Mouse (Mus musculus): ENCODE results near the gene Cdkal1. TPM values are rescaled to one million over a fixed set of nuclear protein-coding genes. Genes with fewer than 3 reads are reported as not detected.

Gene Cdkal1
- polyA plus RNA-seq, 1 experiment, result 0.55 TPM

DNA sequence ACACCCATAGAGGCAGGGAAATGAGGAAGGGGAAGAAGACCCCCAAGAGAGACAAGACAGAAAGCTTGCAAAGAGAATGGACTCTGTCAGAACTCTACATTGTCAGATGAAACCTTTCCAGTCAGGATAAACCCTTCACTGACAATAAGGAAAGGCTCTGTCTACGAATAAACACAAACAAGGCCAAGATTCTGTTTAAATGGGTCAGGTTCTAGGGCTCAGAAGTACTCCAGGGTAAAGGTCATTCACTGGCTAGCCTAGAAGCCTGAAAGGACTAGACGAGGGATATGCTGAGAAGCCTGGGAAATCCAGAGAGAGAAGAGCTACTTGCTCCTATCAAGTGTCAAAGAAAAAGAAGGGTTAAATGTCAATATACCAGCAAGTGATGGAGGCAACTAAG lies 255.8 kb downstream of the Cdkal1 start:
- Histone ChIP-seq H3K27ac (ENCODE audit: insufficient read depth, low read depth, low read length) (no peak overlapping the region), H3K4me1 (ENCODE audit: control insufficient read depth, insufficient read depth, insufficient read length, low read length) (no peaks in the 10 kb centered on the region), H3K27me3 (ENCODE audit: control insufficient read depth, insufficient read depth, low read length) (no peaks in the 10 kb centered on the region), H3K36me3 (ENCODE audit: control insufficient read depth, insufficient read depth, low read length) (no peaks in the 10 kb centered on the region), H3K4me3 (ENCODE audit: low read depth, low read length) (no peak overlapping the region)
- WGBS, result 66% methylated on average over 2 of the region's 2 CpGs
- TF ChIP-seq CTCF (IDR thresholded peaks at IDR 0.05; ENCODE audit: extremely low read depth, insufficient read length, insufficient replicate concordance, low read depth, low read length), result no peak
- no peak for TF ChIP-seq POLR2A (IDR thresholded peaks at IDR 0.05; ENCODE audit: low read depth, low read length)

DNA sequence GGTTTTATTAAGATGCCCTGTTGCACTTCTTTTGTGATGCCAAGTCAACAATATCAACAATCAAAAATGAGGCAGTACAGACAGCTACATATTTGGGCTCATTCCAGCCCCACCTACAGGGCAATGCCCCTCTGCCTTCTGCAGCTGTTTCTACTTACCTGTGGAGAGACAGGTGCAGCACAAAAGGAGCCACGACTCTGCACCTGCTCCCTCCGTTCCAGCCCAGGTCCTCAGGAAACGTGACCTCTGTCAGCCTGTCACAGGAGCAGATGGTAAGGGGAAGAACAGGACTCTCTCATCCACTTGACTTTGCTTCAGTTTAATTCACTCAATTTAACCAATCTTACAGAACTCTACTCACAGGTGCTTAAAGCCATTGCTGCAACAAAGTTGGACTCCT lies 258.7 kb downstream of the Cdkal1 start:
- Histone ChIP-seq H3K36me3 (ENCODE audit: control insufficient read depth, insufficient read depth, low read length) (no peaks in the 10 kb centered on the region), H3K4me1 (ENCODE audit: control insufficient read depth, insufficient read depth, insufficient read length, low read length) (no peaks in the 10 kb centered on the region), H3K4me3 (ENCODE audit: low read depth, low read length) (no peak overlapping the region), H3K27ac (ENCODE audit: insufficient read depth, low read depth, low read length) (no peak overlapping the region), H3K27me3 (ENCODE audit: control insufficient read depth, insufficient read depth, low read length) (no peaks in the 10 kb centered on the region)
- no peak for TF ChIP-seq POLR2A (IDR thresholded peaks at IDR 0.05; ENCODE audit: low read depth, low read length)
- no peak for TF ChIP-seq CTCF (IDR thresholded peaks at IDR 0.05; ENCODE audit: extremely low read depth, insufficient read length, insufficient replicate concordance, low read depth, low read length)
- 19% methylated on average over 3 of the region's 3 CpGs for WGBS

DNA sequence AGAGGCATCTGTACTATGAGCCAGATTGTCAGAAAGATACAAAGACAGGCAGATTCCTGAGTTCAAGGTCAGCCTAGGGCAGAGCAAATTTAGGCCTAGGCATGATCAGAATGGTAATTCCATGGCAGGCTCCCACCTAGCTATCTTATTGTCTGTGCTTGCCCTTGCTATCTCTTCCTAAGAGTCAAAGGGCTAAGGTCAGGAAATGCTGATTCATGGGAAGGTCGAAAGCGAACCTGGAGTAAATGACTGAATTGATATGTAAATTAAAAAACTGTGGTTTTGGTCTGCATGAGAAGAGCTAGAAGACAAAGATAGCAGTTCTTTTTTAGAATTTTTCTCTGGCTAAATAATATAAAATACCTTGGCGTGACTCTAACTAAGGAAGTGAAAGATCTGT lies 262.4 kb downstream of the Cdkal1 start:
- 97% methylated on average over 3 of the region's 3 CpGs for WGBS
- Histone ChIP-seq H3K36me3 (ENCODE audit: control insufficient read depth, insufficient read depth, low read length) (no peaks in the 10 kb centered on the region), H3K4me3 (ENCODE audit: low read depth, low read length) (no peak overlapping the region), H3K27me3 (ENCODE audit: control insufficient read depth, insufficient read depth, low read length) (no peaks in the 10 kb centered on the region), H3K27ac (ENCODE audit: insufficient read depth, low read depth, low read length) (no peak overlapping the region), H3K4me1 (ENCODE audit: control insufficient read depth, insufficient read depth, insufficient read length, low read length) (no peaks in the 10 kb centered on the region)
- TF ChIP-seq CTCF (IDR thresholded peaks at IDR 0.05; ENCODE audit: extremely low read depth, insufficient read length, insufficient replicate concordance, low read depth, low read length) (no peak), POLR2A (IDR thresholded peaks at IDR 0.05; ENCODE audit: low read depth, low read length) (no peak)

DNA sequence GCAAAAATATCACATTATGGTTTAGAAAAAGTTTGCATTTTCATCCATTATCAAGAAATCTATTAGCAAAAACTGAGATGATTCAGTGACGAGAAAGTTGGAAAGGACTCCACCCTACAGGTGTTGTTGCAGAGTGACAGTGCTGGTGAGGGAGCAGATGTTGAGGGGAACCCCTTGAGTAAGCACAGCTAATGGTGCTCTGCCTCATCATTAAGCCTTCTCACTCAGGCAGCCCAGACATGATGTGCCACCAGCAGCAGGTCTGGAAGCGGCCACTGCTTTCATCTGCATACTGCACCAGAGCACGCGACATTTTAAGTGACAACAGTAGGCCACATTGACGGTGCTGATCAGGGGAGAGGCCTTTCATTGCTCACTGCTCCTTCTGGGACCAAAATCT lies 264.8 kb downstream of the Cdkal1 start:
- TF ChIP-seq CTCF (IDR thresholded peaks at IDR 0.05; ENCODE audit: extremely low read depth, insufficient read length, insufficient replicate concordance, low read depth, low read length) (no peak), POLR2A (IDR thresholded peaks at IDR 0.05; ENCODE audit: low read depth, low read length) (no peak)
- no peak overlapping the region for H3K4me3 ChIP-seq (ENCODE audit: low read depth, low read length)
- H3K27ac ChIP-seq (ENCODE audit: insufficient read depth, low read depth, low read length), result no peak overlapping the region
- no peaks in the 10 kb centered on the region for H3K36me3 ChIP-seq (ENCODE audit: control insufficient read depth, insufficient read depth, low read length)
- 91% methylated on average over 5 of the region's 5 CpGs for WGBS
- H3K27me3 ChIP-seq (ENCODE audit: control insufficient read depth, insufficient read depth, low read length), result no peaks in the 10 kb centered on the region
- no peaks in the 10 kb centered on the region for H3K4me1 ChIP-seq (ENCODE audit: control insufficient read depth, insufficient read depth, insufficient read length, low read length)

GRCm38 (mm10) chr13:29590164-29590563 lies 265.3 kb downstream of the Cdkal1 start:
- Histone ChIP-seq H3K36me3 (ENCODE audit: control insufficient read depth, insufficient read depth, low read length) (no peaks in the 10 kb centered on the region), H3K4me1 (ENCODE audit: control insufficient read depth, insufficient read depth, insufficient read length, low read length) (no peaks in the 10 kb centered on the region), H3K4me3 (ENCODE audit: low read depth, low read length) (no peak overlapping the region), H3K27me3 (ENCODE audit: control insufficient read depth, insufficient read depth, low read length) (no peaks in the 10 kb centered on the region), H3K27ac (ENCODE audit: insufficient read depth, low read depth, low read length) (no peak overlapping the region)
- WGBS, result 91% methylated on average over 5 of the region's 5 CpGs
- TF ChIP-seq CTCF (IDR thresholded peaks at IDR 0.05; ENCODE audit: extremely low read depth, insufficient read length, insufficient replicate concordance, low read depth, low read length) (no peak), POLR2A (IDR thresholded peaks at IDR 0.05; ENCODE audit: low read depth, low read length) (no peak)

GRCm38 (mm10) chr13:29588693-29589092 lies 266.8 kb downstream of the Cdkal1 start:
- H3K27me3 ChIP-seq (ENCODE audit: control insufficient read depth, insufficient read depth, low read length), result no peaks in the 10 kb centered on the region
- H3K4me1 ChIP-seq (ENCODE audit: control insufficient read depth, insufficient read depth, insufficient read length, low read length), result no peaks in the 10 kb centered on the region
- WGBS, result 86% methylated on average over 4 of the region's 4 CpGs
- no peaks in the 10 kb centered on the region for H3K36me3 ChIP-seq (ENCODE audit: control insufficient read depth, insufficient read depth, low read length)
- no peak overlapping the region for H3K27ac ChIP-seq (ENCODE audit: insufficient read depth, low read depth, low read length)
- no peak overlapping the region for H3K4me3 ChIP-seq (ENCODE audit: low read depth, low read length)
- TF ChIP-seq CTCF (IDR thresholded peaks at IDR 0.05; ENCODE audit: extremely low read depth, insufficient read length, insufficient replicate concordance, low read depth, low read length) (no peak), POLR2A (IDR thresholded peaks at IDR 0.05; ENCODE audit: low read depth, low read length) (no peak)

- Histone ChIP-seq H3K4me1 (ENCODE audit: control insufficient read depth, insufficient read depth, insufficient read length, low read length) (no peaks in the 10 kb centered on the region), H3K4me3 (ENCODE audit: low read depth, low read length) (no peak overlapping the region), H3K27ac (ENCODE audit: insufficient read depth, low read depth, low read length) (no peak overlapping the region), H3K36me3 (ENCODE audit: control insufficient read depth, insufficient read depth, low read length) (no peaks in the 10 kb centered on the region), H3K27me3 (ENCODE audit: control insufficient read depth, insufficient read depth, low read length) (no peaks in the 10 kb centered on the region)
- TF ChIP-seq CTCF (IDR thresholded peaks at IDR 0.05; ENCODE audit: extremely low read depth, insufficient read length, insufficient replicate concordance, low read depth, low read length) (no peak), POLR2A (IDR thresholded peaks at IDR 0.05; ENCODE audit: low read depth, low read length) (no peak)
- 83% methylated on average over 9 of the region's 9 CpGs for WGBS
Observed at GRCm38 (mm10) chr13:29581762-29582700, 273.4 kb downstream of the Cdkal1 start.

Measured in small intestine, adult 2 months (tissue).